Mouse (Mus musculus) CH12.LX (cell line): ENCODE results near the gene Gm49450.
A peak's percentile ranks its signal among the peaks of the same experiment; 100 is the strongest.

ENCODE experiments used
- CTCF ChIP-seq, 2 experiments: IDR thresholded peaks in 1 of 2; conservative IDR thresholded peaks in 1 of 2; 2 replicates each; pipeline ENCODE4 v1.5.1; 2011 to 2012; ENCODE audit warnings: low read depth in 2 of 2, low read length in 2 of 2, improper control_type of control experiment in 1 of 2, inconsistent platforms in 1 of 2, mild to moderate bottlenecking in 1 of 2, moderate library complexity in 1 of 2
- JUND ChIP-seq: conservative IDR thresholded peaks from 2 replicates; pipeline ENCODE4 v1.6.1; 2011; ENCODE audit warnings: low read depth, low read length, improper control_type of control experiment
- MAFK ChIP-seq: IDR thresholded peaks from 2 replicates; pipeline ENCODE4 v1.6.1; 2011; ENCODE audit warnings: low read length, improper control_type of control experiment; ENCODE audit not compliant: insufficient replicate concordance
- MAX ChIP-seq: IDR thresholded peaks from 2 replicates; pipeline ENCODE4 v1.6.1; 2011; ENCODE audit warnings: low read length, improper control_type of control experiment
- MXI1 ChIP-seq: IDR thresholded peaks from 2 replicates; pipeline ENCODE4 v1.6.1; 2011; ENCODE audit warnings: mild to moderate bottlenecking, low read depth, low read length, improper control_type of control experiment
- POLR2A ChIP-seq: IDR thresholded peaks from 2 replicates; pipeline ENCODE4 v1.6.1; 2011; ENCODE audit warnings: low read depth, mild to moderate bottlenecking, improper control_type of control experiment, low read length

DNA sequence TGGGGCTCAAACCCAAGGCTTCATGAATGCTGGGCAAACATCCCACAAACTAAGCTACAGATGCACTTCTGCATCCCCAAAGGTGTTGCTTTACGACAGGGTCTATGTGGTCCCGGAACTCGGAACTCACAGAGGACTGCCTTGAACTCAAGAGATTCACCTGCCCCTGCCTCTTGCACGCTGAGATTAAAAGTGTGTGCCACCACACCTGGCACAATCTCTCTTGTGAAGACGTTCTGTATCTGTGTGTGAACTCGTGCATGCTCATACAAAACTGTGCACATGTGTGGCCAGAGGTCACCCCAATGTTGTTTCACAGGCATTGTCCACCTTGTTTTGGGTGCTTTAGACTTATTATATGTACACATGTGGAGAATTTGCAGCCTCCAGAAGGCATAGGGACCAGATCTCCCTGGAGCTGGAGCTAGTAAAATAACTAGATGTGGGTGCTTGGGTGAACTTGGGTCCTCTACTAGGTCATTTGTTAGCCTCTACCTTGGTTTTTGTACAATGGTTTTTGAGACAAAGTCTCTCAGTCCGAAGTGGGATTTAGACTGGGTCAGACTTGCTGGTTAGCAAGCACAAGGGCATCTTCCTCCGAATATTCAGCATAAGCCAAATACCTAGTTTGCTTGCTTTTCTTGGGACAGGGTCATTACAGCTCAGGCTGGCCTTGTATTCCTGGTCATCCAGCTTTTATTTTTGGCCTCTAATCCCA is 23.2 kb downstream of the Gm49450 start:
- no peak for TF ChIP-seq MAFK
- no peak for TF ChIP-seq CTCF (conservative IDR thresholded peaks at IDR 0.05 in 1 of 2, IDR thresholded peaks at IDR 0.05 in 1 of 2; ENCODE audit: low read depth in 2 of 2, low read length in 2 of 2)
- no peak for TF ChIP-seq JUND
- TF ChIP-seq POLR2A = peak; percentile 61
- peak; percentile 34; the same call in 1 of the 2 replicates for TF ChIP-seq MXI1
- TF ChIP-seq MAX = no peak
